Mouse (Mus musculus): Measurements from ENCODE around the gene Slc39a13. TPM values are rescaled to one million over a fixed set of nuclear protein-coding genes. Genes with fewer than 3 reads are reported as not detected.

The Slc39a13 gene
- polyA plus RNA-seq, 1 experiment from 2014 or later = 10.9 TPM

- ATAC-seq (ENCODE audit: insufficient read depth) = no peak
- Histone ChIP-seq H3K9ac (no peak overlapping the region), H3K36me3 (replicated peaks) (no peaks in the 10 kb centered on the region), H3K27me3 (peaks cover 13% of the 10 kb centered on the region; the same call in 1 of the 2 replicates), H3K9me3 (replicated peaks) (no peaks in the 10 kb centered on the region), H3K4me3 (replicated peaks) (no peak overlapping the region), H3K27ac (replicated peaks) (peak overlapping the region; percentile 16; the same call in 1 of the 2 replicates), H3K4me1 (replicated peaks) (peaks cover 33% of the 10 kb centered on the region), H3K4me2 (0 out of 2 replicates have a peak overlapping the region, but pooled peaks have one; percentile 21)
- 49% methylated on average over 8 of the region's 8 CpGs for WGBS (ENCODE audit: insufficient replicate concordance)
These were observed 10.7 kb upstream of the Slc39a13 start for GRCm38 (mm10) chr2:91080784-91081513.

- H3K9ac ChIP-seq = peak overlapping the region; percentile 39; the same call in 1 of the 2 replicates
- peak overlapping the region; percentile 51 for H3K4me3 ChIP-seq (replicated peaks)
- 22% methylated on average over 5 of the region's 5 CpGs for WGBS (ENCODE audit: insufficient replicate concordance)
- no peak for ATAC-seq (ENCODE audit: insufficient read depth)
- H3K36me3 ChIP-seq (replicated peaks) = no peaks in the 10 kb centered on the region
- no peaks in the 10 kb centered on the region for H3K9me3 ChIP-seq (replicated peaks)
- H3K27me3 ChIP-seq = peaks cover 13% of the 10 kb centered on the region; the same call in 1 of the 2 replicates
- peaks cover 21% of the 10 kb centered on the region for H3K4me1 ChIP-seq (replicated peaks)
- peak overlapping the region; percentile 75 for H3K4me2 ChIP-seq
- peak overlapping the region; percentile 14; the same call in 1 of the 2 replicates for H3K27ac ChIP-seq (replicated peaks)
These were observed 8.8 kb upstream of the Slc39a13 start for GRCm38 (mm10) chr2:91079026-91079384.

- no peaks in the 10 kb centered on the region for H3K9me3 ChIP-seq (replicated peaks)
- peak overlapping the region; percentile 51 for H3K4me3 ChIP-seq (replicated peaks)
- H3K4me2 ChIP-seq = peak overlapping the region; percentile 75
- no peaks in the 10 kb centered on the region for H3K36me3 ChIP-seq (replicated peaks)
- H3K4me1 ChIP-seq (replicated peaks) = peaks cover 21% of the 10 kb centered on the region
- peaks cover 13% of the 10 kb centered on the region; the same call in 1 of the 2 replicates for H3K27me3 ChIP-seq
- peak overlapping the region; percentile 39; the same call in 1 of the 2 replicates for H3K9ac ChIP-seq
- ATAC-seq (ENCODE audit: insufficient read depth) = 0 out of 2 replicates have a peak, but pooled peaks have one; percentile 33
- peak overlapping the region; percentile 14; the same call in 1 of the 2 replicates for H3K27ac ChIP-seq (replicated peaks)
- 0% methylated on average over 32 of the region's 36 CpGs for WGBS (ENCODE audit: insufficient replicate concordance)
These were observed 8.3 kb upstream of the Slc39a13 start for GRCm38 (mm10) chr2:91078314-91079025.

- no peak for ATAC-seq (ENCODE audit: insufficient read depth)
- Histone ChIP-seq H3K27me3 (peaks cover 13% of the 10 kb centered on the region; the same call in 1 of the 2 replicates), H3K4me1 (replicated peaks) (peaks cover 18% of the 10 kb centered on the region), H3K4me3 (replicated peaks) (peak overlapping the region; percentile 51), H3K27ac (replicated peaks) (no peak overlapping the region), H3K36me3 (replicated peaks) (no peaks in the 10 kb centered on the region), H3K4me2 (peak overlapping the region; percentile 75), H3K9ac (no peak overlapping the region), H3K9me3 (replicated peaks) (no peaks in the 10 kb centered on the region)
- 29% methylated on average over 12 of the region's 12 CpGs for WGBS (ENCODE audit: insufficient replicate concordance)
These were observed 7.7 kb upstream of the Slc39a13 start for GRCm38 (mm10) chr2:91077957-91078313.

- H3K4me3 ChIP-seq (replicated peaks) = no peak overlapping the region
- H3K27me3 ChIP-seq = no peaks in the 10 kb centered on the region
- 66% methylated on average over 1 of the region's 1 CpGs for WGBS (ENCODE audit: insufficient replicate concordance)
- H3K4me1 ChIP-seq (replicated peaks) = peaks cover 40% of the 10 kb centered on the region
- ATAC-seq (ENCODE audit: insufficient read depth) = no peak
- no peak overlapping the region for H3K4me2 ChIP-seq
- no peaks in the 10 kb centered on the region for H3K9me3 ChIP-seq (replicated peaks)
- H3K27ac ChIP-seq (replicated peaks) = no peak overlapping the region
- no peak overlapping the region for H3K9ac ChIP-seq
- no peaks in the 10 kb centered on the region for H3K36me3 ChIP-seq (replicated peaks)
These were observed 1.9 kb upstream of the Slc39a13 start for GRCm38 (mm10) chr2:91072092-91072491.

GRCm38 (mm10) chr2:91071059-91071458, 842 bp upstream of the Slc39a13 start:
- Histone ChIP-seq H3K4me3 (replicated peaks) (peak overlapping the region; percentile 76; the same call in 1 of the 2 replicates), H3K4me2 (peak overlapping the region; percentile 95), H3K27ac (replicated peaks) (peak overlapping the region; percentile 90), H3K4me1 (replicated peaks) (peaks cover 40% of the 10 kb centered on the region), H3K9me3 (replicated peaks) (no peaks in the 10 kb centered on the region), H3K27me3 (no peaks in the 10 kb centered on the region), H3K9ac (peak overlapping the region; percentile 70; the same call in 1 of the 2 replicates), H3K36me3 (replicated peaks) (no peaks in the 10 kb centered on the region)
- WGBS (ENCODE audit: insufficient replicate concordance) = 82% methylated on average over 10 of the region's 10 CpGs
- ATAC-seq (ENCODE audit: insufficient read depth) = no peak

GRCm38 (mm10) chr2:91069306-91070000, 764 bp downstream of the Slc39a13 start:
- H3K4me3 ChIP-seq (replicated peaks) = peak overlapping the region; percentile 76
- H3K27ac ChIP-seq (replicated peaks) = peak overlapping the region; percentile 90
- peak overlapping the region; percentile 95 for H3K4me2 ChIP-seq
- no peaks in the 10 kb centered on the region for H3K9me3 ChIP-seq (replicated peaks)
- H3K9ac ChIP-seq = peak overlapping the region; percentile 70
- no peak; the same call in 1 of the 2 replicates for ATAC-seq (ENCODE audit: insufficient read depth)
- H3K4me1 ChIP-seq (replicated peaks) = peaks cover 43% of the 10 kb centered on the region
- H3K27me3 ChIP-seq = no peaks in the 10 kb centered on the region
- peaks cover 7% of the 10 kb centered on the region for H3K36me3 ChIP-seq (replicated peaks)
- 9% methylated on average over 14 of the region's 14 CpGs for WGBS (ENCODE audit: insufficient replicate concordance)

- H3K4me1 ChIP-seq (replicated peaks) = peaks cover 43% of the 10 kb centered on the region
- H3K4me3 ChIP-seq (replicated peaks) = peak overlapping the region; percentile 76
- WGBS (ENCODE audit: insufficient replicate concordance) = 69% methylated on average over 6 of the region's 6 CpGs
- no peak for ATAC-seq (ENCODE audit: insufficient read depth)
- no peaks in the 10 kb centered on the region for H3K9me3 ChIP-seq (replicated peaks)
- H3K27me3 ChIP-seq = no peaks in the 10 kb centered on the region
- H3K4me2 ChIP-seq = peak overlapping the region; percentile 95
- H3K9ac ChIP-seq = 0 out of 2 replicates have a peak overlapping the region, but pooled peaks have one; percentile 20
- H3K36me3 ChIP-seq (replicated peaks) = peaks cover 13% of the 10 kb centered on the region
- no peak overlapping the region for H3K27ac ChIP-seq (replicated peaks)
These were observed 1.4 kb downstream of the Slc39a13 start for GRCm38 (mm10) chr2:91068872-91069165.

- H3K4me3 ChIP-seq (replicated peaks) = peak overlapping the region; percentile 76; the same call in 1 of the 2 replicates
These were observed 1.9 kb downstream of the Slc39a13 start for GRCm38 (mm10) chr2:91068162-91068871.

GRCm38 (mm10) chr2:91066455-91066854, 3.8 kb downstream of the Slc39a13 start:
- H3K9ac ChIP-seq = no peak overlapping the region
- no peak overlapping the region for H3K27ac ChIP-seq (replicated peaks)
- ATAC-seq (ENCODE audit: insufficient read depth) = no peak
- H3K36me3 ChIP-seq (replicated peaks) = peaks cover 36% of the 10 kb centered on the region
- no peak overlapping the region for H3K4me3 ChIP-seq (replicated peaks)
- peaks cover 46% of the 10 kb centered on the region for H3K4me1 ChIP-seq (replicated peaks)
- no peaks in the 10 kb centered on the region for H3K27me3 ChIP-seq
- no peak overlapping the region for H3K4me2 ChIP-seq
- 77% methylated on average over 3 of the region's 3 CpGs for WGBS (ENCODE audit: insufficient replicate concordance)
- no peaks in the 10 kb centered on the region for H3K9me3 ChIP-seq (replicated peaks)

More at GRCm38 (mm10) chr2:91068162-91068871, 1.9 kb downstream of the Slc39a13 start:
- no peak overlapping the region for H3K27ac ChIP-seq (replicated peaks)
- peaks cover 18% of the 10 kb centered on the region for H3K36me3 ChIP-seq (replicated peaks)
- H3K27me3 ChIP-seq = no peaks in the 10 kb centered on the region
- ATAC-seq (ENCODE audit: insufficient read depth) = no peak
- peaks cover 43% of the 10 kb centered on the region for H3K4me1 ChIP-seq (replicated peaks)
- H3K4me2 ChIP-seq = peak overlapping the region; percentile 95
- no peak overlapping the region for H3K9ac ChIP-seq
- H3K9me3 ChIP-seq (replicated peaks) = no peaks in the 10 kb centered on the region
- WGBS (ENCODE audit: insufficient replicate concordance) = 72% methylated on average over 13 of the region's 13 CpGs

All from liver, embryonic 15.5 days (tissue).